Mouse (Mus musculus): ENCODE data around the gene Nes. TPM values are rescaled to one million over a fixed set of nuclear protein-coding genes. Genes with fewer than 3 reads are reported as not detected.

Nes gene
- total and polyA plus RNA-seq, 2 experiments from 2014 or later, result 14.9 to 37.2 TPM

DNA sequence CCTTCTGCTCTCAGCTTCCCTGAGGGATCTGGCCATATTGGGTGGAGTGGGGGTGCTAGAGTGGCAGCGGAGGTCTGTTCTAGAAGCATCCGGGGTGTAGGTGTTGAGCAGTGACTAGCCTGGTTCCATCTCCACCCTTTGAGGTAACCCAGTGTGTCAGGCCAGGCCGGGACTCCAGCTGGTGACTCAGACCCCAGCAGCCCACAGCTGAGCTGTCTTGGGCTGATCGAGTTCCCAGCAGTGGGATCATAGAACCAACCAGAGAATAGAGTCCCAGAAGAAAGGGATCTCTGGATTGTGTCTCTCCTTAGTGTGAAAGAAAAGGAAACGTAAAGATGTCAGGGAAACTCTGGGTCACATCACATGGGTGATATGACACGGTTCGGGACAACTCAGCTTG is 11.5 kb upstream of the Nes start:
- no peak for DNase-seq (ENCODE audit: low spot score)
- H3K27ac ChIP-seq, result no peak overlapping the region

DNA sequence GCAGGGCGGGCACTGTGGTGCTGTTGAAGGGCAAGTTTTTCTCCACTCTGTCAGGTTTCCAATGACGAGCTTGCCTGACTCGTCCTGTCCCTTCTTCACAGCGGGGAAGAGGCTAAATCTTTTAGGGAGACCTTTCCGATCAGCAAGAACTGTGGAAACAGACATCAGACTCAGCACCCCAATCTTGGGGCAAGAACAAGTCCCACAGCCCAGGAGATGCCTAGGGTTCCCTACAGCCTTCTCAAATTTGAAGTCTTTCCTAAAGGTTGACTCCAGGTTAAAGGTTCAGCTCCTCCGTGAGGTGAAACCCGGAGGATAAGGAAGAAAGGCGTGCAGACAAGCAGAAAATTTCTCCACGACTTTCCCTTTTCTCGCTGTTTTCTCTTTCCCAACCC is 10.7 kb upstream of the Nes start:
- no peak for ATAC-seq
- WGBS, result 8% methylated on average over 10 of the region's 10 CpGs

More for the DNA sequence above, 11.5 kb upstream of the Nes start:
- no peak for TF ChIP-seq CTCF (IDR thresholded peaks at IDR 0.05; ENCODE audit: low read depth)
- ATAC-seq, result no peak
- no peaks in the 10 kb centered on the region for H3K9me3 ChIP-seq (ENCODE audit: low read length)
- H3K4me1 ChIP-seq (ENCODE audit: insufficient read depth, low read length), result peaks cover 6% of the 10 kb centered on the region
- H3K36me3 ChIP-seq (ENCODE audit: insufficient read depth, low read length), result no peaks in the 10 kb centered on the region
- H3K4me2 ChIP-seq (ENCODE audit: low read depth, low read length), result no peak overlapping the region
- WGBS, result 48% methylated on average over 7 of the region's 7 CpGs
- no peak overlapping the region for H3K4me3 ChIP-seq (ENCODE audit: low read length)
- no peaks in the 10 kb centered on the region for H3K27me3 ChIP-seq (ENCODE audit: insufficient read depth, low read length)
- no peak overlapping the region for H3K9ac ChIP-seq (replicated peaks; ENCODE audit: low read length)

DNA sequence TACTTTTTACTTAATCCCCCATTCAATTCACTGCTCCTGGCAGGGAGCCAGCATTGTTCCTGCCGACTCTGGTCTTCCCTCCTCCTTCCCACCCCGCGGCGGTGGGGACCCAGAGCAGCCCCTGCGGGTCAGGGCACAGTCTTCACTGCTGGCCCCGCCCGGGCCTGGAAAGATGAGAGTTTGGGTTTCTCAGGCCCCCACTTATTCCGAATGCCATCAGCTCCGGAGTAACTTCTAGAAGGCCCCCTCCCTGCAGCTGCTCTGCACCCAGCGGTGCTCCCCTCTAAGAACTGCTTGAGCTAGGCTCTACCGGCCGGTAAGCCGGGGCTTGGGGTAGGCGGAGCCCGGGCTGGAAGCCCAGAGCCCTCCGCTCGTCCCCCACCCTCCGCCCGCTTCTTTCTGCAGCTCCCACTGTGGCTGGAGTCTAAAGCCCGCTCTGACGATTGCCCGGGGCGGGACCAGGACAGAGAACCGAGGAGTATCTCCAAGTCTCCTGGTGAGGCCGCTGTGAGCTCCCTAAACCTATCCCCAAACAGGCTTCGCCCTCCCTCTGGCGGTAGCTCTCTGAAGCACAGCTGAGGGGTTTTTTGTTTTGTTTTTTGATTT is 10.2 kb upstream of the Nes start:
- Histone ChIP-seq H3K4me2 (ENCODE audit: low read depth, low read length) (peak overlapping the region; percentile 91), H3K9ac (replicated peaks; ENCODE audit: low read length) (peak overlapping the region; percentile 61), H3K9me3 (ENCODE audit: low read length) (no peaks in the 10 kb centered on the region), H3K27me3 (ENCODE audit: insufficient read depth, low read length) (no peaks in the 10 kb centered on the region), H3K4me1 (ENCODE audit: insufficient read depth, low read length) (peaks cover 6% of the 10 kb centered on the region), H3K4me3 (ENCODE audit: low read length) (peak overlapping the region; percentile 49), H3K36me3 (ENCODE audit: insufficient read depth, low read length) (no peaks in the 10 kb centered on the region), H3K27ac (peak overlapping the region; percentile 61; the same call in 1 of the 2 replicates)
- ATAC-seq (peak; percentile 98), DNase-seq (ENCODE audit: low spot score) (peak; percentile 96)
- under 1% methylated on average over 27 of the region's 27 CpGs for WGBS
- TF ChIP-seq CTCF (IDR thresholded peaks at IDR 0.05; ENCODE audit: low read depth), result peak; percentile 96

More for the DNA sequence above, 10.7 kb upstream of the Nes start:
- H3K9me3 ChIP-seq (ENCODE audit: low read length), result no peaks in the 10 kb centered on the region
- TF ChIP-seq CTCF (IDR thresholded peaks at IDR 0.05; ENCODE audit: low read depth), result no peak
- no peaks in the 10 kb centered on the region for H3K36me3 ChIP-seq (ENCODE audit: insufficient read depth, low read length)
- H3K4me2 ChIP-seq (ENCODE audit: low read depth, low read length), result peak overlapping the region; percentile 91
- DNase-seq (ENCODE audit: low spot score), result no peak
- H3K9ac ChIP-seq (replicated peaks; ENCODE audit: low read length), result peak overlapping the region; percentile 61
- H3K4me1 ChIP-seq (ENCODE audit: insufficient read depth, low read length), result peaks cover 6% of the 10 kb centered on the region
- H3K27me3 ChIP-seq (ENCODE audit: insufficient read depth, low read length), result no peaks in the 10 kb centered on the region
- peak overlapping the region; percentile 61; the same call in 1 of the 2 replicates for H3K27ac ChIP-seq
- H3K4me3 ChIP-seq (ENCODE audit: low read length), result peak overlapping the region; percentile 49

DNA sequence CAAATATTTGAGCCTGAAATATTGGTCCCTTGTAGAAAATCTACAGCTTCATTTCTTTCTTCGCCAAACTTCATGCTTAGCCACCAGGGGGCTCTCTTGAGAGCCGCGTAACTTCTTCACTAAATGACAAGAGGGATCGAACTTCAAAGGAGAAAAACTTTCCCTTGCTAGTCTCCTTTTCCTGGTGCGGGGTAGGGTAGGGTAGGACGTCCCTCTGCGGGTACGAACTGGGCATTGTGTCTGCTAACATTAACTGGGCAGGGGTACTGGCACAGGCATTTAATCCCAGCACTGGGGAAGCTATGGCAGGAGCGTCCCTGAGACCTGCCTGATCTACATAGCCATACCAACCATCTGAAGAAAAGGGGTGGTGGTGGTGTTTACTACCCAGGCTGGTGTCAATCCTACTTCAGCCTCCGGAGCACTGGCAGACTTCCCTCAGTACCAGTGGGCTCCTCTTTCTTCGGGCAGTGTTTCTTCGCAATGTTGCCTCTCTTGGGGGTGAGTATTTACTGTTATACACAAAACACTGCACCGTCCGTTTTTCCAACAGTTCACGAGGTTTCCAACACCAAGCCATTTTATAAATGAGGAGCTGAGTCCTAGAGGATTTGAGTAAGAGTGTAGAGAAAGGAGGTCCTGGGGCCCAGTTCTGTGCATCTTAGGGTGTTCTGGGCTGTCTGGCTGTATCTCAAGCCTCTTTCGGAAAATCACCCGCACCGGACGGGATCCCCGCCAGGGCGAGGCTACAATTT is 517 bp upstream of the Nes start:
- Histone ChIP-seq H3K4me3 (ENCODE audit: low read length) (peak overlapping the region; percentile 47), H3K9me3 (ENCODE audit: low read length) (no peaks in the 10 kb centered on the region), H3K4me1 (ENCODE audit: insufficient read depth, low read length) (peaks cover 12% of the 10 kb centered on the region), H3K9ac (replicated peaks; ENCODE audit: low read length) (no peak overlapping the region), H3K27me3 (ENCODE audit: insufficient read depth, low read length) (no peaks in the 10 kb centered on the region), H3K4me2 (ENCODE audit: low read depth, low read length) (peak overlapping the region; percentile 67), H3K27ac (no peak overlapping the region; the same call in 1 of the 2 replicates), H3K36me3 (ENCODE audit: insufficient read depth, low read length) (no peaks in the 10 kb centered on the region)
- DNase-seq (ENCODE audit: low spot score), result peak; percentile 83
- WGBS, result under 1% methylated on average over 21 of the region's 21 CpGs
- peak; percentile 75 for TF ChIP-seq CTCF (IDR thresholded peaks at IDR 0.05; ENCODE audit: low read depth)
- no peak for ATAC-seq

DNA sequence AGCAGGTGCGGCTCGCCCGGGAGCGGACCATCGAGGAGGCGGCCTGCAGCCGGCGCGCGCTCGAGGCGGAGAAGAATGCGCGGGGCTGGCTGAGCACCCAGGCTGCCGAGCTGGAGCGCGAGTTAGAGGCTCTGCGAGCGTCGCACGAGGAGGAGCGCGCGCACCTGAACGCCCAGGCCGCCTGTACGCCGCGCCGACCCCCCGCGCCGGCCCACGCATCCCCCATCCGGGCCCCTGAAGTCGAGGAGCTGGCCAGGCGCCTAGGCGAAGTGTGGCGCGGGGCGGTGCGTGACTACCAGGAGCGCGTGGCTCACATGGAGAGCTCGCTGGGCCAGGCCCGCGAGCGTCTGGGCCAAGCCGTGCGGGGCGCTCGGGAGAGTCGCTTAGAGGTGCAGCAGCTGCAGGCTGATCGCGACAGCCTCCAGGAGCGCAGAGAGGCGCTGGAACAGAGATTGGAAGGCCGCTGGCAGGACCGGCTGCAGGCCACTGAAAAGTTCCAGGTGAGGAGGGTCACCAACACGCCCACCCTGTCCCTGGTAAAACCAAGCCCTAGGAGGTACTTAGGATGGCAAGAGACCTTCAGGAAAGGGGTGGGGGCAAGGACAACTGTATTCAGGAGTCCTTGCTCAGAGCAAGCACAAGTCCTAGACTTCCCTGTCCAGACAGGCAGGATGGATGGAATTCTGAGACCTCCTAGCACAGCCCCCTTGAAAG is 768 bp downstream of the Nes start:
- peak overlapping the region; percentile 47 for H3K4me3 ChIP-seq (ENCODE audit: low read length)
- ATAC-seq, result 0 out of 2 replicates have a peak, but pooled peaks have one; percentile 6
- peak overlapping the region; percentile 55 for H3K9ac ChIP-seq (replicated peaks; ENCODE audit: low read length)
- H3K4me1 ChIP-seq (ENCODE audit: insufficient read depth, low read length), result peaks cover 12% of the 10 kb centered on the region
- H3K27me3 ChIP-seq (ENCODE audit: insufficient read depth, low read length), result no peaks in the 10 kb centered on the region
- H3K27ac ChIP-seq, result peak overlapping the region; percentile 66
- H3K4me2 ChIP-seq (ENCODE audit: low read depth, low read length), result peak overlapping the region; percentile 67
- WGBS, result 1% methylated on average over 49 of the region's 60 CpGs
- no peaks in the 10 kb centered on the region for H3K9me3 ChIP-seq (ENCODE audit: low read length)
- no peak for DNase-seq (ENCODE audit: low spot score)
- no peak for TF ChIP-seq CTCF (IDR thresholded peaks at IDR 0.05; ENCODE audit: low read depth)
- H3K36me3 ChIP-seq (ENCODE audit: insufficient read depth, low read length), result no peaks in the 10 kb centered on the region

DNA sequence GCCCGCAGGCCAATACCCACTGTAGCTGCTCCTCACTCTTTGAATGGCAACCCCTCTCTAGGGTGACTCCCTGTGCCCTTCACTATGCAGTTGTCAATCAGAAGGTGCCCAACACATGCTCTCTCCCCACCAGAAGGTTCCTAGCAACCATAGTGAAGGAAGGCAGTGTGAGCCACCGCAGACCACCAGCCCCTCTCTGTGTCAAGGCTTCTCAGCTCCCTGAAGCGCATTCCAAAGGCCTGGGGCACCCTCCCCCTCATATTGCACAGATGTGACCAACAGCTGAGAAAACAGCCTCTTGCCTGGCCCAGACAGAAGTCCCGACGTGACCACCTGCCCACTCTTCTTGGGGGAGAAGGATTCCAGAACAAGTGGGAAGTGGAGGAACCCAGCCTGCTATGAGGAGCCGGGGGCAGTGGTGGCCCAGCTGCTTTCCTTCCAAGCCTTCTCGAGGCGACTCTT is 1.4 kb downstream of the Nes start:
- H3K27ac ChIP-seq, result no peak overlapping the region
- peak overlapping the region; percentile 47 for H3K4me3 ChIP-seq (ENCODE audit: low read length)
- H3K36me3 ChIP-seq (ENCODE audit: insufficient read depth, low read length), result no peaks in the 10 kb centered on the region
- no peak overlapping the region; the same call in 1 of the 2 replicates for H3K9ac ChIP-seq (replicated peaks; ENCODE audit: low read length)
- peak; percentile 75 for ATAC-seq
- H3K27me3 ChIP-seq (ENCODE audit: insufficient read depth, low read length), result no peaks in the 10 kb centered on the region
- H3K9me3 ChIP-seq (ENCODE audit: low read length), result no peaks in the 10 kb centered on the region
- H3K4me2 ChIP-seq (ENCODE audit: low read depth, low read length), result peak overlapping the region; percentile 67
- TF ChIP-seq CTCF (IDR thresholded peaks at IDR 0.05; ENCODE audit: low read depth), result no peak
- peaks cover 12% of the 10 kb centered on the region for H3K4me1 ChIP-seq (ENCODE audit: insufficient read depth, low read length)
- no peak for DNase-seq (ENCODE audit: low spot score)
- 12% methylated on average over 8 of the region's 8 CpGs for WGBS

All from hindbrain, postnatal 0 days (tissue).